Mouse (Mus musculus) embryo, embryonic 10.5 days (tissue): ENCODE measurements around the gene Lrrc51.
"Not testable (repeated sequence)": the region's sequence is repeated elsewhere in the genome, so short reads cannot be mapped to it uniquely, and the experiment has no call there.

Experiments used
- DNase-seq: peaks from one replicate; pipeline ENCODE4 v3.0.0-alpha.2; 2015; ENCODE audit warnings: low spot score

Gene Lrrc51

GRCm38 (mm10) chr7:101937569-101937968 lies 3.9 kb upstream of the Lrrc51 start:
- DNase-seq, result no peak

- DNase-seq, result no peak
These were observed 3.3 kb upstream of the Lrrc51 start for GRCm38 (mm10) chr7:101936996-101937395.

DNA sequence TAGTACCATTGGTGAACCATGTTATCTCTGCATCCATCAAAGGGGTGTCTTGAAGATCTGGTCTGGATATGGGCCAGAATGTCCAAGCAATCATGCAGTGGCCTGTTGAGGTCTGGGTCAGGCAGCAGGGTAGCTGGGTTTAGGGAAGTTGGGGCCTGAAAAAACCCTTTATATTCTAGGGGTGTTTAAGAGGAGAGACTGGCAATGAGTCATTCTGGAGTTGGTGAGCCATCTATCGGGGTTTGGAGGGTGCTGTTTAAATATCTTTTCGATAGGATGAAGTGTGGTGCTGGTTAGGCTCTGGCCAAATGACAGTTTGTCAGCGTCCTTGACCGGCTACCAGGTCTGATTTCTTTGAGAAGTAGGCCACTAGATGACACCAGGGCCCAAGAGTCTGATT lies 2.3 kb upstream of the Lrrc51 start:
- DNase-seq, result no peak

DNA sequence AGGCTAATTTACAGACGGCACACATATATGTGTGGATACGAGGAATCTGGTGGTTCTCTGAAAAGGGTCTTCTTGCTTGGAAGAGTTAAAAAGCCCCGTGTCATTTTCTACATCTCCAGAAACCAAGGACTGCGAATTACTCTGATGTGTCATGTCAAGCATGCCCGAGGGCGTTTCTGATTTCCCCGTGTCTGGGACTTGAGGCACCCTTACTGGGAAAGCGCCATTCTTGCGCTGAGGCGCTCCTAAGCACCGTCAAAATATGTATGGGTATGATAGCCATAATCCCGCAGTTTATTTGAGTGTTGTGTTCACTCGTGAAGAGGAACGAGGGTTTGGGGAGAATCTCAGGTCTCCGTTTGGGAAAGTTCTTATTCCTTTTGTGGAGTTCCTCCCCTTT lies 395 bp downstream of the Lrrc51 start:
- peak; percentile 61 for DNase-seq

DNA sequence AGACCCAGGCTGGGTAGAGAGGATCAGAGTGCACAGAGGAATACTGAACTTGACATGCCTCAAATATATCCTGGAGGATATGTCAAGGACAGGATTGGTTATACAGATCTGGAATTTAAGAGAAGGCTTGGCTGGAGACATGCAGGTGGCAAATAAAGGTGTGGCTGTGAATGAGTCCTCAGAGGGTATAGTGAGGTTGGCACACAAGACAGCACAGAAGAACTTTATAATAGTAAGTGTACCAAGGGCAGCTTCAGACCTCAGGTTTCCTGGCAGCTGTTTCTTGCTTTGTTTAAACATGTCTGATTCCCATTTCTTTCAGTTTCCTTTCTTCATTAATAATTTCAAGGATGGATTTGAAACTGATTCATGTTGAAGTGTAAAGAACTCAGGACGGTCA lies 1.1 kb downstream of the Lrrc51 start:
- no peak for DNase-seq

- DNase-seq, result no peak
These were observed 5.6 kb downstream of the Lrrc51 start for GRCm38 (mm10) chr7:101928093-101928492.

GRCm38 (mm10) chr7:101925892-101926291 lies 7.8 kb downstream of the Lrrc51 start:
- not testable (repeated sequence) for DNase-seq

GRCm38 (mm10) chr7:101918071-101918470 lies 15.6 kb downstream of the Lrrc51 start:
- DNase-seq, result peak; percentile 86

- DNase-seq, result peak; percentile 27
These were observed 21.7 kb downstream of the Lrrc51 start for GRCm38 (mm10) chr7:101911982-101912381.

DNA sequence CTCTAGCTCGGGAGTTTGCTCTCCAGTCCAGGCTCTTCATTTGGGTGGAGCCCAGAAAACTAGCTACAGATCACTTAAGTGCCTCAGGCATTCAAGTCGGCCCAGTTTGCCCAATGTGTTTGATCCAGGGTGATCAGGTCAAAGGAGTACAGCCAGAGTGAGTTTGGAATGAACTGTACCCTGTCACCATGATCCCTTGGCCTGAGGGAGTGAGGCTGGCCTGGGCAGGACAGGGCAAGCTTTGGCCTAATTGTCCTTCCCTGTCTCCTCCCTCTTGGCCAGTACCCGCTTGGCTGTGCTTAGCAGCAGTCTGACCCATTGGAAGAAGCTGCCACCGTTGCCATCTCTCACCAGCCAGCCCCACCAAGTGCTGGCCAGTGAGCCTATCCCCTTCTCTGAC lies 23.6 kb downstream of the Lrrc51 start:
- no peak for DNase-seq

GRCm38 (mm10) chr7:101908367-101908766 lies 25.3 kb downstream of the Lrrc51 start:
- DNase-seq, result no peak

- no peak for DNase-seq
These were observed 27.0 kb downstream of the Lrrc51 start for GRCm38 (mm10) chr7:101906696-101907095.

- DNase-seq, result no peak
These were observed 27.4 kb downstream of the Lrrc51 start, which contains the start of gene Tomt for GRCm38 (mm10) chr7:101906287-101906681. Gene Tomt, minus strand, starts transcription at chr7:101906359.

DNA sequence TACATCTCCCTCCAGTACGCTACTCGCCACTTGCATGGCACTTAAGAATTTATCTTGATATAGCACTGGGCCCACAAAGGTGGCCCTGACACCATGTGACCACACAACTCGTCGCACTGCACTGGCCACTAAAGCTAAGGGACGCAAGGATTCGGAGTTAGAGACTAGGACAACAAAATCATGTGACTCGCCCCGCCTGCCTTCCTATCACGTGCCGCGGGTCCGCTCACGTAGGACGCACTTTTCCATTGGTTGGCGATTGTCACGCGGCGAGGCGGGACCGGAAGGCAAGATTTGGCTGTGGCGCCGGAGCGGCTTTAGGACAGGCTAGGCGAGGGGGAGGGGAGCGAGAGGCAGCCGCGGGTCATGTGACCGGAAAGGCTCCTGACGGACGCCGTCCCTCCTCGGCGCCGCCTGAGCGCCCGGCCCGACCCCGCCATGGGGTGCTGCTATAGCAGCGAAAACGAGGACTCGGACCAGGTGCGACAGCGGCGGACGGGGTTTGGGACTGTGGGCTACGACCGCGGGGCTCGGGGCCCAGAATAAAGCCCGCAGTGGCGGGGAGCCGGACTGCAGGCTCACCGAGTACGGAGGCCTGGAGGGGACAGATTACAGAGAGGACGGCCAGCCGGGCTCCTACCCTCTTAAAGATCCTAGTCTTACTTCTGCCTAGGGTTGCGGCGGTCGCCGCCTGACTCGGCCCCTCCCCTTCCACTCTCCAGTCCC lies 28.0 kb downstream of the Lrrc51 start, which contains the start of gene Lamtor1:
Gene Lamtor1, plus strand, starts transcription at position 344 of the 726 bp plus-strand sequence.
- peak; percentile 100 for DNase-seq

DNA sequence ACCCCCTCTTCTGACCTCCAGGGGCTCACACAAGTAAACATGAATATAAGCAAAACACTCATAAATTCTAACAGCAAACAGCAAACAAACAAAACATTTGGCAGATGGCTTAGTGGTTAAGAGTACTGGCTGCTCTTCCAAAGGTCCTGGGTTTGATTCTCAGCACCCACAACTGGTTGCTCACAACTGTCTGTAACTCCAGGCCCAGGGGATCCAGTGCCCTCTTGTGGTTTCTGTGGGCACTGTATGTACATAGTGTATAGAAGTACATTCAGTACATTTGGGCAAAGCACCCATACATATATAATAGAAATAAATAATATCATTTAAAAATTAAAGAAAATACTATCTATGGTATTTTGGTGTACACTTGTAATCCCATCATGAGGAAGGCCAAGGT lies 30.8 kb downstream of the Lrrc51 start:
- no peak for DNase-seq

- DNase-seq, result no peak
These were observed 31.7 kb downstream of the Lrrc51 start for GRCm38 (mm10) chr7:101901969-101902368.

- DNase-seq, result no peak
These were observed 33.2 kb downstream of the Lrrc51 start for GRCm38 (mm10) chr7:101900331-101901097.

- DNase-seq, result peak; percentile 99
These were observed 37.3 kb downstream of the Lrrc51 start for GRCm38 (mm10) chr7:101896104-101897066.

DNA sequence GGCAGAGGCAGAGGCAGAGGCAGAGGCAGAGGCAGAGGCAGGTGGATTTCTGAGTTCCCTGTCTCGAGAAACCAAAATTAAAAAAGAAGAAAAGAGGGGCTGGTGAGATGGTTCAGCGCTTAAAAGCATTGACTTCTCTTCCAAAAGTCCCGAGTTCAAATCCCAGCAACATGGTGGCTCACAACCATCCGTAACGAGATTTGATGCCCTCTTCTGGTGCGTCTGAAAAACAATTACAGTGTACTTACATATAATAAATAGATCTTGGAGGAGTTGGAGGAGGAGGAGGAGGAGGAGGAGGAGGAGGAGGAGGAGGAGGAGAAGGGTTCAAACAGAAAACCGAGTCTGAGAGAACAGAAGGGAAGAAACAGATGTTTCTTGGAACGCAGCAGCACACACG lies 38.0 kb downstream of the Lrrc51 start:
- DNase-seq, result no peak

GRCm38 (mm10) chr7:101888460-101888859 lies 45.2 kb downstream of the Lrrc51 start:
- DNase-seq, result no peak

GRCm38 (mm10) chr7:101886274-101886673 lies 47.4 kb downstream of the Lrrc51 start:
- DNase-seq, result no peak

GRCm38 (mm10) chr7:101884160-101884559 lies 49.5 kb downstream of the Lrrc51 start:
- DNase-seq, result no peak
